Mouse (Mus musculus) 3134 (cell line): Measurements from ENCODE around the gene Hddc3.
A peak's percentile ranks its signal among the peaks of the same experiment; 100 is the strongest.

Source experiments
- DNase-seq: peaks from one replicate; pipeline ENCODE4 v3.0.0-alpha.2; 2011; ENCODE audit warnings: low spot score; ENCODE audit not compliant: insufficient read length; ENCODE audit errors: extremely low read depth

The Hddc3 gene

GRCm38 (mm10) chr7:80368635-80369421, 25.9 kb downstream of the Hddc3 start:
- no peak for DNase-seq

GRCm38 (mm10) chr7:80369461-80369860, 26.6 kb downstream of the Hddc3 start:
- no peak for DNase-seq

- no peak for DNase-seq
Measured at GRCm38 (mm10) chr7:80369967-80370431, 27.1 kb downstream of the Hddc3 start.

- DNase-seq: peak; percentile 83
Measured at GRCm38 (mm10) chr7:80370649-80371040, 27.7 kb downstream of the Hddc3 start.

GRCm38 (mm10) chr7:80371041-80371751, 28.3 kb downstream of the Hddc3 start, which contains the start of gene Man2a2:
Man2a2 (minus strand) TSS chr7:80371375.
- peak; percentile 53 for DNase-seq

GRCm38 (mm10) chr7:80372166-80372565, 29.3 kb downstream of the Hddc3 start:
- no peak for DNase-seq

GRCm38 (mm10) chr7:80372667-80373066, 29.8 kb downstream of the Hddc3 start:
- DNase-seq: no peak

GRCm38 (mm10) chr7:80373352-80373751, 30.4 kb downstream of the Hddc3 start:
- DNase-seq: no peak

- DNase-seq: no peak
Measured at GRCm38 (mm10) chr7:80373850-80374249, 30.9 kb downstream of the Hddc3 start.

- no peak for DNase-seq
Measured at GRCm38 (mm10) chr7:80374280-80374679, 31.4 kb downstream of the Hddc3 start.

- DNase-seq: no peak
Measured at GRCm38 (mm10) chr7:80374733-80375132, 31.8 kb downstream of the Hddc3 start.

GRCm38 (mm10) chr7:80375376-80376039, 32.6 kb downstream of the Hddc3 start:
- peak; percentile 81 for DNase-seq

GRCm38 (mm10) chr7:80376192-80376591, 33.3 kb downstream of the Hddc3 start:
- no peak for DNase-seq

GRCm38 (mm10) chr7:80377471-80377870, 34.6 kb downstream of the Hddc3 start:
- no peak for DNase-seq

- DNase-seq: no peak
Measured at GRCm38 (mm10) chr7:80379531-80379930, 36.6 kb downstream of the Hddc3 start.

GRCm38 (mm10) chr7:80382919-80383318, 40.0 kb downstream of the Hddc3 start:
- DNase-seq: no peak

GRCm38 (mm10) chr7:80386235-80386930, 43.5 kb downstream of the Hddc3 start:
- DNase-seq: peak; percentile 61

GRCm38 (mm10) chr7:80387033-80387632, 44.2 kb downstream of the Hddc3 start:
- no peak for DNase-seq

GRCm38 (mm10) chr7:80387633-80388543, 45.0 kb downstream of the Hddc3 start, which contains the start of gene Fes:
Fes (minus strand) TSS chr7:80387946.
- DNase-seq: no peak
